Mouse (Mus musculus) kidney, adult 11 months (tissue): ENCODE results near the gene Tmem181a.
A peak's percentile ranks its signal among the peaks of the same experiment; 100 is the strongest.
"Not testable (repeated sequence)": the region's sequence is repeated elsewhere in the genome, so short reads cannot be mapped to it uniquely, and the experiment has no call there.

Experiments
- DNase-seq: peaks from one replicate; pipeline ENCODE4 v3.0.0; 2022

The Tmem181a gene

GRCm38 (mm10) chr17:6306503-6306902 is 49.8 kb downstream of the Tmem181a start:
- DNase-seq, result not testable (repeated sequence)

GRCm38 (mm10) chr17:6311716-6312115 is 55.1 kb downstream of the Tmem181a start:
- not testable (repeated sequence) for DNase-seq

GRCm38 (mm10) chr17:6312755-6313154 is 56.1 kb downstream of the Tmem181a start:
- not testable (repeated sequence) for DNase-seq

- DNase-seq, result not testable (repeated sequence)
Observed at GRCm38 (mm10) chr17:6314493-6314892, 57.8 kb downstream of the Tmem181a start.

- DNase-seq, result not testable (repeated sequence)
Observed at GRCm38 (mm10) chr17:6315706-6316105, 59.0 kb downstream of the Tmem181a start.

- DNase-seq, result peak; percentile 39
Observed at GRCm38 (mm10) chr17:6316379-6317126, 59.9 kb downstream of the Tmem181a start.

GRCm38 (mm10) chr17:6317339-6317985 is 60.8 kb downstream of the Tmem181a start, which contains the start of gene Dynlt1a:
Dynlt1a (minus strand) TSS chr17:6317500.
- peak; percentile 97 for DNase-seq

- DNase-seq, result not testable (repeated sequence)
Observed at GRCm38 (mm10) chr17:6321081-6321777, 64.6 kb downstream of the Tmem181a start.

- not testable (repeated sequence) for DNase-seq
Observed at GRCm38 (mm10) chr17:6321778-6322101, 65.1 kb downstream of the Tmem181a start.

- peak; percentile 59 for DNase-seq
Observed at GRCm38 (mm10) chr17:6325021-6325420, 68.4 kb downstream of the Tmem181a start.

GRCm38 (mm10) chr17:6325543-6325942 is 68.9 kb downstream of the Tmem181a start:
- DNase-seq, result peak; percentile 13

- not testable (repeated sequence) for DNase-seq
Observed at GRCm38 (mm10) chr17:6327554-6327953, 70.9 kb downstream of the Tmem181a start.

GRCm38 (mm10) chr17:6328997-6329396 is 72.3 kb downstream of the Tmem181a start:
- DNase-seq, result not testable (repeated sequence)

- DNase-seq, result not testable (repeated sequence)
Observed at GRCm38 (mm10) chr17:6342606-6343294, 86.1 kb downstream of the Tmem181a start.

- DNase-seq, result not testable (repeated sequence)
Observed at GRCm38 (mm10) chr17:6355256-6355655, 98.6 kb downstream of the Tmem181a start.
